Mouse (Mus musculus): ENCODE measurements around the gene Elf2. TPM values are rescaled to one million over a fixed set of nuclear protein-coding genes. Genes with fewer than 3 reads are reported as not detected.
"Not testable (repeated sequence)": the region's sequence is repeated elsewhere in the genome, so short reads cannot be mapped to it uniquely, and the experiment has no call there.

Gene Elf2
- polyA plus RNA-seq, 1 experiment from 2014 or later: 37.9 TPM

DNA sequence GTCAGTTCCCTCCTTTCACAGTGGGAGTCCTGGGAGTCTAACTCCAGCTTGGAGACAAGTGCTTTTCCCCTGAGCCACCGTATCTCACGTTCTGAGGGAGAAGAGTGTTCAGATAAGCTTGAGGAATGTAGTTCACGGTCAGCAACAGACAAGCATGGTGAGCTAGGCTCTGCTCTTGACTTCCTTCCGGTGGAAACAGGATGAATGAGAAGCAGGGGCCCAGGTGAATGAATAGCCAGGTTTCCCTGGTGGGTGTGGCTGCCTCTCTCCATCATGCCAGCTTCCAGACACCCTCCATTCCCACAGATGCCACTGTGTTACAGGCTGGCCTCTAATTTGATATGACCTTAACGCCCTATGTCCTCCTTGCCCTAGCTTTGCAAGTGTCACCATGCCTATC is 16.6 kb upstream of the Elf2 start:
- H3K4me1 ChIP-seq: peaks cover 14% of the 10 kb centered on the region
- no peak overlapping the region for H3K4me3 ChIP-seq
- H3K27me3 ChIP-seq (ENCODE audit: low read depth, poor library complexity, severe bottlenecking): peaks cover 47% of the 10 kb centered on the region
- WGBS: 50% methylated on average over 5 of the region's 5 CpGs
- DNase-seq (ENCODE audit: low spot score): no peak
- H3K9me3 ChIP-seq (replicated peaks): no peaks in the 10 kb centered on the region
- no peak overlapping the region for H3K27ac ChIP-seq (replicated peaks)
- no peaks in the 10 kb centered on the region for H3K36me3 ChIP-seq

GRCm38 (mm10) chr3:51354956-51355355 is 14.5 kb upstream of the Elf2 start:
- Histone ChIP-seq H3K4me1 (peaks cover 11% of the 10 kb centered on the region), H3K27me3 (ENCODE audit: low read depth, poor library complexity, severe bottlenecking) (peaks cover 27% of the 10 kb centered on the region)
- not testable (repeated sequence) for H3K9me3 ChIP-seq (replicated peaks); DNase-seq (ENCODE audit: low spot score); H3K4me3 ChIP-seq; H3K27ac ChIP-seq (replicated peaks); H3K36me3 ChIP-seq
- WGBS: 89% methylated on average over 6 of the region's 6 CpGs

- no peak for DNase-seq (ENCODE audit: low spot score)
- peaks cover 18% of the 10 kb centered on the region for H3K27me3 ChIP-seq (ENCODE audit: low read depth, poor library complexity, severe bottlenecking)
- H3K27ac ChIP-seq (replicated peaks): no peak overlapping the region
- H3K36me3 ChIP-seq: no peaks in the 10 kb centered on the region
- H3K4me1 ChIP-seq: peaks cover 6% of the 10 kb centered on the region
- 76% methylated on average over 3 of the region's 3 CpGs for WGBS
- H3K9me3 ChIP-seq (replicated peaks): no peaks in the 10 kb centered on the region
- no peak overlapping the region for H3K4me3 ChIP-seq
Observed at GRCm38 (mm10) chr3:51354034-51354427, 13.6 kb upstream of the Elf2 start.

- WGBS: 75% methylated on average over 4 of the region's 4 CpGs
- peaks cover under 1% of the 10 kb centered on the region; the same call in 1 of the 2 replicates for H3K4me1 ChIP-seq
- DNase-seq (ENCODE audit: low spot score): peak; percentile 33
- no peaks in the 10 kb centered on the region for H3K36me3 ChIP-seq
- no peak overlapping the region for H3K27ac ChIP-seq (replicated peaks)
- H3K4me3 ChIP-seq: no peak overlapping the region
- peaks cover 13% of the 10 kb centered on the region for H3K27me3 ChIP-seq (ENCODE audit: low read depth, poor library complexity, severe bottlenecking)
- H3K9me3 ChIP-seq (replicated peaks): no peaks in the 10 kb centered on the region
Observed at GRCm38 (mm10) chr3:51353325-51354033, 13.0 kb upstream of the Elf2 start.

- no peak for DNase-seq (ENCODE audit: low spot score)
- H3K4me1 ChIP-seq: no peaks in the 10 kb centered on the region
- no peaks in the 10 kb centered on the region for H3K27me3 ChIP-seq (ENCODE audit: low read depth, poor library complexity, severe bottlenecking)
- no peaks in the 10 kb centered on the region for H3K36me3 ChIP-seq
- no peak overlapping the region for H3K27ac ChIP-seq (replicated peaks)
- H3K9me3 ChIP-seq (replicated peaks): no peaks in the 10 kb centered on the region
- no peak overlapping the region for H3K4me3 ChIP-seq
- WGBS: 37% methylated on average over 3 of the region's 3 CpGs
Observed at GRCm38 (mm10) chr3:51350806-51351205, 10.3 kb upstream of the Elf2 start.

DNA sequence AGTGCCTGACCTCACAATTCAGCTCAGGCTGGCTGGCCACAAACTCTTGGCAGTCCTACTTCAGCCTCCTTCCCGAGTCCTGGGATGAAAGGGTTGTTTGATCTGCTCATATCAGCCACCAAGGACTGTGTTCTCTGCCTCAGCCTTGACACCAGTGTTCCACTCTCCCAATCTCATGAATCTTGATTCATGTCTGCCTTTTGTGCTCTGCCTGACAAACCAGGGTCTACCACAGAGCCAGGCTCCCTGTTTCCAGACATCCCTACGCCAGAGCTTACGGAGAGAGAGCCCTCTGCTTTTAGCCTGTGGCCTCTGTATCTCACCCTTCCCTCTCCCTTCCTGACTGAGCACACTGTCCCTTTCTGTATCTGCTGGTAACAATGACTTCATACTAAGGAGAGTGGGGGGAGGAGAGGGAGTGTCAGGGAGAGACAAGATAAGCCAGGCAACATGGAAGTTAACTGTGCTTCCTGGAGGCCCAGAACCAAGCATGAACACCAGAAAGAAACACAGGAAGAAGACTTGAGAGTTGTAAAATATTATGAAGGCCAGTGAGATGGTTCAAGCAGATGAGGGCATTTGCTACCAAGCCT is 8.3 kb upstream of the Elf2 start:
- Histone ChIP-seq H3K4me1 (no peaks in the 10 kb centered on the region), H3K9me3 (replicated peaks) (no peaks in the 10 kb centered on the region), H3K27me3 (ENCODE audit: low read depth, poor library complexity, severe bottlenecking) (no peaks in the 10 kb centered on the region), H3K27ac (replicated peaks) (peak overlapping the region; percentile 40; the same call in 1 of the 2 replicates), H3K4me3 (no peak overlapping the region), H3K36me3 (no peaks in the 10 kb centered on the region)
- no peak for DNase-seq (ENCODE audit: low spot score)
- 66% methylated on average over 3 of the region's 3 CpGs for WGBS

DNA sequence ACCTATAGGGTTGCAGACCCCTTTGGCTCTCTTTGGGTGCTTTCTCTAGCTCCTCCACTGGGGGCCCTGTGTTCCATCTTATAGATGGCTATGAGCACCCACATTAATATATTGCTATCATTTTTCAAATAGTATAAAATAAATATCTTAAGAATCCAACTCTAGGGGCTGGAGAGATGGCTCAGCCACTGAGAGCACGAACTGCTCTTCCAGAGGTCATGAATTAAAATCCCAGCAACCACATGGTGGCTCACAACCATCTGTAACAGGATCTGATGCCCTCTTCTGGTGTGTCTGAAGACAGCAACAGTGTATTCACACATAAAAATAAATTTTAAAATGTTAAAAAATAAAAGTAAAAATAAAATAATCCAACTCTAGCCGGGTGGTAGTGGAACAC is 4.6 kb upstream of the Elf2 start:
- H3K4me3 ChIP-seq; H3K36me3 ChIP-seq; H3K27me3 ChIP-seq (ENCODE audit: low read depth, poor library complexity, severe bottlenecking); DNase-seq (ENCODE audit: low spot score); H3K4me1 ChIP-seq; H3K27ac ChIP-seq (replicated peaks); H3K9me3 ChIP-seq (replicated peaks): not testable (repeated sequence)
- WGBS: 91% methylated on average over 2 of the region's 2 CpGs

- H3K27ac ChIP-seq (replicated peaks); DNase-seq (ENCODE audit: low spot score); H3K4me3 ChIP-seq; H3K36me3 ChIP-seq; H3K27me3 ChIP-seq (ENCODE audit: low read depth, poor library complexity, severe bottlenecking); H3K9me3 ChIP-seq (replicated peaks): not testable (repeated sequence)
- WGBS: 91% methylated on average over 6 of the region's 6 CpGs
- H3K4me1 ChIP-seq: peaks cover 11% of the 10 kb centered on the region
Observed at GRCm38 (mm10) chr3:51344182-51344581, 3.7 kb upstream of the Elf2 start.

GRCm38 (mm10) chr3:51343260-51343659 is 2.8 kb upstream of the Elf2 start:
- H3K36me3 ChIP-seq: no peaks in the 10 kb centered on the region
- H3K27ac ChIP-seq (replicated peaks): no peak overlapping the region
- WGBS: 96% methylated on average over 4 of the region's 4 CpGs
- no peak for DNase-seq (ENCODE audit: low spot score)
- no peaks in the 10 kb centered on the region for H3K27me3 ChIP-seq (ENCODE audit: low read depth, poor library complexity, severe bottlenecking)
- peaks cover 18% of the 10 kb centered on the region for H3K4me1 ChIP-seq
- H3K4me3 ChIP-seq: no peak overlapping the region
- no peaks in the 10 kb centered on the region for H3K9me3 ChIP-seq (replicated peaks)

- Histone ChIP-seq H3K4me1 (peaks cover 20% of the 10 kb centered on the region), H3K9me3 (replicated peaks) (no peaks in the 10 kb centered on the region), H3K27me3 (ENCODE audit: low read depth, poor library complexity, severe bottlenecking) (no peaks in the 10 kb centered on the region), H3K27ac (replicated peaks) (peak overlapping the region; percentile 100), H3K36me3 (no peaks in the 10 kb centered on the region), H3K4me3 (peak overlapping the region; percentile 98)
- 12% methylated on average over 9 of the region's 9 CpGs for WGBS
- DNase-seq (ENCODE audit: low spot score): no peak
Observed at GRCm38 (mm10) chr3:51342152-51342551, 1.7 kb upstream of the Elf2 start.

DNA sequence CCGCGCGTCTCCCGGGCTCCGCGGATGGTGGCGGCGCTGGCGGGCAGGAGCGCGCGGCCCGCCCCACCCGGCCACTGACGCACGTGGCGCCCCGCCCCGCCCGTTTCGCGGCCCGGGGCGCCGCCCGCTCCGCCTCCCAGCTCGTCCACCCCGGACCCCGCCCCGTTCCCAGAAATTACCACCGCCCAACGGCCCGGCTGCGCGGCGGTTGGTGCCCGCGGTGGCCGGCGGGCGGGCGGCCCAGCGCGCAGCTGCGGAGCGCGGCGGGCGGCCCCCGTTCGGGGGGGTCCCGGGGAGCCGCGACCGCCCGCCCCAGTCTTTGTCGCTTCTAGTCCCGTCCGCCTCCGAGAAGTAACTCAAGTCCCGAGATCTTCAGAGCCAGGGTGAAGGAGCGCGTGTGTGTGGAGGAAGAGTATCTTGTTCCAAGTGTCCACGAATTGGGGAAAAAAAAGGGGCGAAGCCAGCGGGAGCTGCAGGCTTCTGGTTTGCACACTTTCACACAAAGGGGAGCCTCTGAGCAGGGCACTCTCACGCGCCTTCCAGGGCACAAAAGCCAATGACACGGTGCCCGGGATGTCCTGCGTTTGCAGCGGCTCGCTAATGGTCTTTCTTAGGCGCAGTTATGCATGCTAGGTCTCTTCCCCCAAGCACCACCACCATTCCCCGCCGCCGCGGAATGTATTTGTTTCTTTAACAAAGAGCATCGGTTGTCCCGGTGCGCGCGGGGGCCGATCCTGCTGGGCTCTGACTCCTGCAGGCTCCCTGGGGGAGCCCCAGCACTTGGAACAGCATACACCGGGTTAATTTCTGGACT is 1.0 kb upstream of the Elf2 start:
- Histone ChIP-seq H3K9me3 (replicated peaks) (no peaks in the 10 kb centered on the region), H3K27me3 (ENCODE audit: low read depth, poor library complexity, severe bottlenecking) (no peaks in the 10 kb centered on the region), H3K36me3 (no peaks in the 10 kb centered on the region), H3K27ac (replicated peaks) (peak overlapping the region; percentile 100), H3K4me3 (peak overlapping the region; percentile 98), H3K4me1 (peaks cover 20% of the 10 kb centered on the region)
- peak; percentile 89 for DNase-seq (ENCODE audit: low spot score)
- WGBS: under 1% methylated on average over 86 of the region's 86 CpGs

DNA sequence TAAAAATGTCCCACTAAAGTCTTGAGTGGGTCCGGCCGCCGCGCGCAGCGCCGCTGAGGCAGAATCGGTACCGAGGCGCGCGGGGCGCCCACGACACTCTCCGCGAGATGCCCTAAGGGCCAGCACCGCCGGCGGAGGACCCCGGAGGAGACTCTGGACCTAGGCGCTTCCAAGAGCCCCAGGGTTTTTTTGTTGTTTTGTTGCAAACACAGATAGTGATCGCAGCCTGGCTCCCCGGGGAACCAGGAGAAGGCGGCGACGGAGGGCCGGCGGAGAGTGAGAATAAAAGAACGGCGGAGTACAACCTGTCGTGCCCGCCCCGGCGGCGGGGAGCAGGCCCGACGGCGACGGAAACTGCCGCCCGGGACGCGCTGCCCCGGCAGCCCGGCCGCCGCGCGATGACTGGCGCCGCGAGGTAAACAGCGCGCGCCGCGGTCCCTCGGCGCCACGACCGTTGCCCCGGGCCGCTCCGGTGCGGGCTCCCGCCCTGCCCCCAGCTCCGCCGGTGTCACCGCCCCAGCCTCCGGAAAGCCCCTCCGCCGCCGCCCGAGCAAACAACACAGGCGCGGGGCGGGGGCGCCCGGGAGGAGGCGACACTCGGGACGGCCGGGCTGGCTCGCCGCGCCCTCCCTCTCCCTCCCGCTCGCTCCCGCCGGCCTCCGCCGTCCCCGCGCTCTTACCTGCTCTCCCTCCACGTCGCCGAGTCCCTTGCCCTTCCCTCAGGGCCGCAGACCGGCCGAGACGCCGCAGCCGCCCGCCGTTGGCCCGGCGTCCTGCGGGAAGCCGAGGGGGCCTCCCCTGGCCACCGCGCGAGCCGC is 520 bp downstream of the Elf2 start:
- Histone ChIP-seq H3K4me1 (peaks cover 20% of the 10 kb centered on the region), H3K27ac (replicated peaks) (peak overlapping the region; percentile 100), H3K9me3 (replicated peaks) (no peaks in the 10 kb centered on the region), H3K36me3 (0 out of 2 replicates have a peak, but pooled peaks cover 2% of the 10 kb centered on the region), H3K27me3 (ENCODE audit: low read depth, poor library complexity, severe bottlenecking) (no peaks in the 10 kb centered on the region), H3K4me3 (peak overlapping the region; percentile 98)
- under 1% methylated on average over 101 of the region's 113 CpGs for WGBS
- peak; percentile 63 for DNase-seq (ENCODE audit: low spot score)

Measured in midbrain, embryonic 10.5 days (tissue).